ENCODE assay signal across 40 mouse cellular contexts in the genomic region with DNA sequence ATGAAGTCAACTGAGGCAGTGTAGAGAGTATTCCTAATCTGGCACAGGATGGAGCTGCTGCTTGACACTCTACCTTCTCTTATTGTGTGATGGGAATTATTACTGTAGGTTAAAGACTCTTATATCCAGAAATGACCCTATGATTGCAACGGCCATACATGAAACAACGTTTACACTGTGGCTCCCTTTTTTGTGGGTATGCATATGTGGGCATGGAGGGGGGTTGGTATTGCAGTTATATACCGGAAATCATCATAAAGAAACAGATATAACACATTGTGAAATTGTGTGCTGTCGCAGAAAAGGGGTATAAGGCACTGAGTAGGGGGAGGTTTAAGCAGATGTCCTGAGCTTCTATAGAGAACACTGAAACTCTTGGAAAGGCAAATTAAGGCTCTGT. TPM values are rescaled to one million over a fixed set of nuclear protein-coding genes. Genes with fewer than 3 reads are reported as not detected.
"Had no signal": no experiment of that assay in that cellular context is flagged by ENCODE, and none has a peak within 500 bp of the region (broad histone marks: within the 10 kb centered on the region; RNA-seq: fewer than 3 reads in every experiment).

No protein-coding gene starts in this region.

- H3K4me1 ChIP-seq: limb, embryonic 10.5 days; limb, embryonic 12.5 days; limb, embryonic 13.5 days; limb, embryonic 15.5 days; liver, embryonic 12.5 days; liver, embryonic 13.5 days; liver, embryonic 15.5 days; lung, embryonic 15.5 days; midbrain, embryonic 10.5 days; midbrain, embryonic 12.5 days; midbrain, embryonic 13.5 days; midbrain, embryonic 15.5 days; neural tube, embryonic 12.5 days had no signal

- H3K27me3 ChIP-seq: limb, embryonic 12.5 days; limb, embryonic 13.5 days; limb, embryonic 15.5 days; liver, embryonic 12.5 days; liver, embryonic 13.5 days; liver, embryonic 15.5 days; lung, embryonic 15.5 days; megakaryocyte, embryonic 14.5 days; midbrain, embryonic 12.5 days; midbrain, embryonic 13.5 days; midbrain, embryonic 15.5 days; neural tube, embryonic 12.5 days had no signal

- DNase-seq: left cerebral cortex, postnatal 4 days; liver; liver, embryonic 13.5 days; liver, postnatal 0 days; lung, adult 2 months; lung, embryonic 14.5 days; lung, postnatal 10 days; lung, postnatal 14 days; lung, postnatal 36 days; lung, postnatal 4 days; midbrain, embryonic 14.5 days had no signal

- H3K4me3 ChIP-seq: limb, embryonic 10.5 days; limb, embryonic 12.5 days; limb, embryonic 13.5 days; limb, embryonic 15.5 days; liver, embryonic 12.5 days; liver, embryonic 13.5 days; liver, embryonic 15.5 days; lung, embryonic 15.5 days; megakaryocyte, embryonic 14.5 days; midbrain, embryonic 10.5 days; midbrain, embryonic 12.5 days; midbrain, embryonic 13.5 days; midbrain, embryonic 15.5 days; myocyte; neural tube, embryonic 12.5 days had no signal

- H3K36me3 ChIP-seq: limb, embryonic 10.5 days; limb, embryonic 12.5 days; limb, embryonic 13.5 days; limb, embryonic 15.5 days; liver, embryonic 12.5 days; liver, embryonic 13.5 days; liver, embryonic 15.5 days; lung, embryonic 15.5 days; midbrain, embryonic 10.5 days; midbrain, embryonic 12.5 days; midbrain, embryonic 13.5 days; midbrain, embryonic 15.5 days; neural tube, embryonic 12.5 days had no signal

- H3K27ac ChIP-seq: limb, embryonic 10.5 days; limb, embryonic 12.5 days; limb, embryonic 13.5 days; limb, embryonic 15.5 days; liver, embryonic 12.5 days; liver, embryonic 13.5 days; liver, embryonic 14.5 days; liver, embryonic 15.5 days; lung, embryonic 15.5 days; macrophage; midbrain, embryonic 10.5 days; midbrain, embryonic 12.5 days; midbrain, embryonic 13.5 days; midbrain, embryonic 15.5 days; neural tube, embryonic 12.5 days had no signal

- H3K9me3 ChIP-seq: limb, embryonic 10.5 days; limb, embryonic 12.5 days; limb, embryonic 13.5 days; limb, embryonic 15.5 days; liver, embryonic 12.5 days; liver, embryonic 13.5 days; liver, embryonic 15.5 days; lung, embryonic 15.5 days; megakaryocyte, embryonic 14.5 days; midbrain, embryonic 10.5 days; midbrain, embryonic 12.5 days; midbrain, embryonic 13.5 days; midbrain, embryonic 15.5 days; neural tube, embryonic 12.5 days had no signal

- ATAC-seq: liver, embryonic 12.5 days; liver, postnatal 0 days; lung, postnatal 0 days; midbrain, embryonic 13.5 days; midbrain, embryonic 15.5 days; midbrain, embryonic 16.5 days had no signal

RNA-seq across cellular contexts. Expression of gene Gm13691, which starts 45.6 kb away (rescaled TPM):
- total RNA-seq: liver, adult 2 months; megakaryocyte, adult 5-6 weeks; megakaryocyte-erythroid progenitor cell, adult 5-6 weeks; midbrain, postnatal 0 days; monocyte, adult 5-6 weeks had no signal
- polyA plus RNA-seq: limb, embryonic 10.5 days; limb, embryonic 11.5 days; limb, embryonic 12.5 days; limb, embryonic 13.5 days; limb, embryonic 15.5 days; liver, adult 2 months; liver, embryonic 11.5 days; liver, embryonic 12.5 days; liver, embryonic 13.5 days; liver, embryonic 14.5 days; liver, embryonic 15.5 days; liver, embryonic 16.5 days; liver, postnatal 0 days; lung, adult 2 months; lung, embryonic 14.5 days; lung, embryonic 15.5 days; lung, embryonic 16.5 days; lung, postnatal 0 days; macrophage; midbrain, embryonic 10.5 days; midbrain, embryonic 11.5 days; midbrain, embryonic 12.5 days; midbrain, embryonic 13.5 days; midbrain, embryonic 14.5 days; midbrain, embryonic 15.5 days; midbrain, embryonic 16.5 days; midbrain, postnatal 0 days; myocyte; neural tube, embryonic 11.5 days; neural tube, embryonic 12.5 days had no signal

RNA-seq across cellular contexts. Expression of gene Gm13697, which starts 51.5 kb away (rescaled TPM):
- total RNA-seq: liver, adult 2 months; megakaryocyte, adult 5-6 weeks; midbrain, postnatal 0 days; monocyte, adult 5-6 weeks had no signal
- polyA plus RNA-seq: limb, embryonic 10.5 days; limb, embryonic 11.5 days; limb, embryonic 12.5 days; limb, embryonic 13.5 days; limb, embryonic 15.5 days; liver, adult 2 months; liver, embryonic 11.5 days; liver, embryonic 12.5 days; liver, embryonic 13.5 days; liver, embryonic 14.5 days; liver, embryonic 15.5 days; liver, embryonic 16.5 days; liver, postnatal 0 days; lung, adult 2 months; lung, embryonic 14.5 days; lung, embryonic 15.5 days; lung, embryonic 16.5 days; lung, postnatal 0 days; macrophage; midbrain, embryonic 10.5 days; midbrain, embryonic 11.5 days; midbrain, embryonic 12.5 days; midbrain, embryonic 13.5 days; midbrain, embryonic 14.5 days; midbrain, embryonic 15.5 days; midbrain, embryonic 16.5 days; midbrain, postnatal 0 days; myocyte; neural tube, embryonic 11.5 days; neural tube, embryonic 12.5 days had no signal

RNA-seq across cellular contexts. Expression of gene Gm13694, which starts 57.3 kb away (rescaled TPM):
- total RNA-seq: liver, adult 2 months; megakaryocyte, adult 5-6 weeks; midbrain, postnatal 0 days; monocyte, adult 5-6 weeks had no signal
- polyA plus RNA-seq: limb, embryonic 10.5 days; limb, embryonic 11.5 days; limb, embryonic 12.5 days; limb, embryonic 13.5 days; limb, embryonic 15.5 days; liver, adult 2 months; liver, embryonic 11.5 days; liver, embryonic 12.5 days; liver, embryonic 13.5 days; liver, embryonic 14.5 days; liver, embryonic 15.5 days; liver, embryonic 16.5 days; liver, postnatal 0 days; lung, adult 2 months; lung, embryonic 14.5 days; lung, embryonic 15.5 days; lung, embryonic 16.5 days; lung, postnatal 0 days; macrophage; midbrain, embryonic 10.5 days; midbrain, embryonic 11.5 days; midbrain, embryonic 12.5 days; midbrain, embryonic 13.5 days; midbrain, embryonic 14.5 days; midbrain, embryonic 15.5 days; midbrain, embryonic 16.5 days; midbrain, postnatal 0 days; myocyte; neural tube, embryonic 11.5 days; neural tube, embryonic 12.5 days had no signal
